Comparison of ENCODE assay signal across 8 mouse cellular contexts in genomic region chr7:46569509-46569908, GRCm38 (mm10).
DNase-seq lines count a peak whose midpoint lies in the region; ATAC-seq and TF ChIP-seq lines count a peak whose summit lies in the region.
"Not testable (repeated sequence)": the region's sequence is repeated elsewhere in the genome, so short reads cannot be mapped to it uniquely, and the experiment has no call there.

No protein-coding gene starts in this region.

- H3K4me3 ChIP-seq in G1E (ENCODE audit: low read depth, low read length); small intestine, adult 2 months (ENCODE audit: low read depth, low read length): not testable (repeated sequence)

- WGBS in small intestine, adult 2 months = 59% methylated on average over 9 of the region's 9 CpGs

- ATAC-seq in G1E (ENCODE audit: extremely low read depth, insufficient number of reproducible peaks, low FRiP score, poor library complexity, severe bottlenecking) = peak; percentile 34; the same call in 1 of the 2 replicates

- H3K27ac ChIP-seq in small intestine, adult 2 months (ENCODE audit: insufficient read depth, low read depth, low read length) = not testable (repeated sequence)

- not testable (repeated sequence) for H3K4me1 ChIP-seq in G1E (ENCODE audit: insufficient read depth, low read depth, low read length); small intestine, adult 2 months (ENCODE audit: control insufficient read depth, insufficient read depth, insufficient read length, low read length)

- peaks cover 69% of the 10 kb centered on the region for H3K36me3 ChIP-seq in G1E (replicated peaks)
- not testable (repeated sequence) for H3K36me3 ChIP-seq in small intestine, adult 2 months (ENCODE audit: control insufficient read depth, insufficient read depth, low read length)

- not testable (repeated sequence) for H3K9me3 ChIP-seq in G1E (replicated peaks)

- TF ChIP-seq CTCF in G1E (IDR thresholded peaks at IDR 0.05; ENCODE audit: low read depth, low read length) = peak; percentile 51; the same call in 1 of the 2 replicates
- TF ChIP-seq CTCF in small intestine, adult 2 months (IDR thresholded peaks at IDR 0.05; ENCODE audit: extremely low read depth, insufficient read length, insufficient replicate concordance, low read depth, low read length) = peak; percentile 25; the same call in 1 of the 2 replicates

- H3K27me3 ChIP-seq in G1E (ENCODE audit: insufficient read depth, low read length); small intestine, adult 2 months (ENCODE audit: control insufficient read depth, insufficient read depth, low read length): not testable (repeated sequence)

- not testable (repeated sequence) for TF ChIP-seq POLR2A in small intestine, adult 2 months (IDR thresholded peaks at IDR 0.05; ENCODE audit: low read depth, low read length)

- intact Hi-C loops in heart, postnatal 14 days (cut with DNase I) = loop anchor here (1.0 kb wide), 1 partner anchor 176 kb away; no protein-coding TSS in a partner anchor

- peak; percentile 37 for DNase-seq in G1E (ENCODE audit: low spot score)
- peak; percentile 64 to 72 for DNase-seq in adrenal gland, postnatal 36 days
- DNase-seq in embryo, embryonic 10.5 days (ENCODE audit: low spot score) = peak; percentile 57
- DNase-seq in heart, postnatal 14 days = peak; percentile 33 to 58
- peak; percentile 37 to 78 for DNase-seq in kidney, postnatal 36 days
- DNase-seq in lung, postnatal 14 days = peak; percentile 59
- peak; percentile 8 to 31 for DNase-seq in urinary bladder, postnatal 36 days (ENCODE audit: low spot score in 2 of 2)
